Mouse (Mus musculus) cerebellum, adult (tissue): ENCODE measurements at regions not wholly inside any gene's neighbourhood (a gene's known extent, or its start where the extent isn't known, plus 50 kb on each side); places are given as distances from the start of the nearest gene placed in this dataset.

Experiments
- ATAC-seq: cut with Nextera tagmentation; 2 replicates; pipeline ENCODE4 v1.9.2; 2017; ENCODE audit warnings: mild to moderate bottlenecking, moderate library complexity, mixed read lengths; ENCODE audit not compliant: insufficient number of reproducible peaks, low FRiP score, low TSS enrichment

GRCm38 (mm10) chr1:76430041-76430610 is 884.1 kb downstream of the Slc4a3 start:
- ATAC-seq = no peak

GRCm38 (mm10) chr1:76433481-76433941 is 887.4 kb downstream of the Slc4a3 start:
- no peak for ATAC-seq

GRCm38 (mm10) chr1:76450539-76451214 is 904.6 kb downstream of the Slc4a3 start:
- ATAC-seq = peak; percentile 65; the same call in 1 of the 2 replicates

- no peak for ATAC-seq
These were observed 907.2 kb downstream of the Slc4a3 start for GRCm38 (mm10) chr1:76453160-76453710.

GRCm38 (mm10) chr1:76466562-76466961 is 920.5 kb downstream of the Slc4a3 start:
- ATAC-seq = no peak

GRCm38 (mm10) chr1:76484193-76484592 is 938.1 kb downstream of the Slc4a3 start:
- ATAC-seq = no peak

GRCm38 (mm10) chr1:76487481-76487880 is 941.4 kb downstream of the Slc4a3 start:
- ATAC-seq = no peak

GRCm38 (mm10) chr1:76489681-76490492 is 943.8 kb downstream of the Slc4a3 start:
- ATAC-seq = no peak

GRCm38 (mm10) chr1:76490719-76491118 is 944.7 kb downstream of the Slc4a3 start:
- ATAC-seq = no peak

- no peak for ATAC-seq
These were observed 945.1 kb downstream of the Slc4a3 start for GRCm38 (mm10) chr1:76491187-76491586.

GRCm38 (mm10) chr1:76505150-76505549 is 959.1 kb downstream of the Slc4a3 start:
- no peak for ATAC-seq

- no peak for ATAC-seq
These were observed 962.8 kb downstream of the Slc4a3 start for GRCm38 (mm10) chr1:76508821-76509220.

- no peak for ATAC-seq
These were observed 963.4 kb downstream of the Slc4a3 start for GRCm38 (mm10) chr1:76509486-76509885.

- ATAC-seq = peak; percentile 52; the same call in 1 of the 2 replicates
These were observed 966.1 kb downstream of the Slc4a3 start for GRCm38 (mm10) chr1:76512156-76512555.

- ATAC-seq = no peak
These were observed 967.4 kb downstream of the Slc4a3 start for GRCm38 (mm10) chr1:76513490-76513889.

GRCm38 (mm10) chr1:76529531-76529930 is 983.5 kb downstream of the Slc4a3 start:
- no peak for ATAC-seq

- no peak for ATAC-seq
These were observed 984.3 kb downstream of the Slc4a3 start for GRCm38 (mm10) chr1:76530342-76530741.

GRCm38 (mm10) chr1:76535522-76535956 is 979.3 kb downstream of the Epha4 start:
- ATAC-seq = 0 out of 2 replicates have a peak, but pooled peaks have one; percentile 26

- ATAC-seq = no peak
These were observed 974.4 kb downstream of the Epha4 start for GRCm38 (mm10) chr1:76540529-76540928.

- ATAC-seq = no peak
These were observed 964.0 kb downstream of the Epha4 start for GRCm38 (mm10) chr1:76550876-76551275.

- ATAC-seq = no peak
These were observed 955.4 kb downstream of the Epha4 start for GRCm38 (mm10) chr1:76559441-76559840.
